Mouse (Mus musculus): Measurements from ENCODE around the gene Olfml1. TPM values are rescaled to one million over a fixed set of nuclear protein-coding genes. Genes with fewer than 3 reads are reported as not detected.

Gene Olfml1
- not detected in 2 replicates for total RNA-seq (2017)

DNA sequence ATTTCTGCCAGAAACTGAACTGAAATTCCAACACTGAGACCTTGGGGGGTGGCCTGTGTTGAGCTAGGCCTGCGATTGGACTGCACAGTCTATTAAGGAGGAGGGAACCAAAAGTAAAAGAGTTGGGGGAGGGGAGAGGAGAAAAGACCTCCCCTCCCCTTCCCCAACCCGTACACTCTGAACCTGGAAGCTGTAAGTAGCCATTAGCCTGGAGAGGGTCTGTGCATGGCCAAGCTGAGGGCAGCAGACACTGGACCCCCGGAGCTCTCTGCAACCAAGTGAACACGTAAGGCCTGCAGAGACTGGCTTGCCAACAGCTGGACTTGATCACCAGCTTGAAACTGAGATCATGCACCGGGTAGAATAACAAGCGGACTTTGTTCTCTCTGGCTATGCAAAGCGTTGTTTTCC lies at the start of gene Olfml1:
TSS of gene Olfml1 (plus strand) at position 186 of the 411 bp plus-strand sequence.
- ATAC-seq (ENCODE audit: extremely low read depth, insufficient number of reproducible peaks, low FRiP score, poor library complexity, severe bottlenecking) = no peak

DNA sequence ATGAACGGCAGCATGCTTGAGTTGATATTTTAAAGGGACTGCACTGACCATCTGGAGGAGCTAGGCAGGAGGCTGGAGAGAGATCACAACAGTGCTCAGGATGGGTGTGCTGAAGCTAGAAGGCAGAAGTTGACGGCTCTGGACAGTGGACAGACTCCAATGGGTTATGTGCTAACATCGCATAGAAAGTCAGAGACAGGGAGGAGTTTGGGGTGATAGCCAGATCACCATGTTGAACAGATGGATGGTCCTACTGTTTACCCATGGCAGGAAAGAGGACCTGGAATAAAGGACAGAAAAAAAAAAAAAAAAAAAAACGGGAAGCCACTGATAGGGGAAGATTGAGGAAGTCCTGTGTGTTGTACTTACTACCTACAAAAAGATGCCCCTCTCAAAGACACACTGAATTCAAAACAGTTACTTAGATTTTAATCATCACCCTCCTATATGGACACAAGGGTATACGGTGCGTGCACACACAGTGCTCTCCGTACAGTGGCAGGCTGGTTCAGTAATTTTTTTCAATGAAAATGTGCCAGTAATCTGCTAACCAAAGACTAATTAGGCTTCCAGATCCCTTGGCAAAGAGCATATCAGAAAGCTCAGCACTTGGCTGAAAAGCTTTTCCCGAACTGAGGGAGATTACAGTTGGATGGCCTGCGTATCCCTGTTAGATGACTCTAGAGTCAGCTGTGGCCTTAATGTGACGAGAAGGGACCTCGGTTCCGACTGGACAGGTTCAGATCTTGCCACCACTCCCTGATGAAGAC lies 47.8 kb upstream of the Olfml1 start:
- ATAC-seq (ENCODE audit: extremely low read depth, insufficient number of reproducible peaks, low FRiP score, poor library complexity, severe bottlenecking) = no peak

DNA sequence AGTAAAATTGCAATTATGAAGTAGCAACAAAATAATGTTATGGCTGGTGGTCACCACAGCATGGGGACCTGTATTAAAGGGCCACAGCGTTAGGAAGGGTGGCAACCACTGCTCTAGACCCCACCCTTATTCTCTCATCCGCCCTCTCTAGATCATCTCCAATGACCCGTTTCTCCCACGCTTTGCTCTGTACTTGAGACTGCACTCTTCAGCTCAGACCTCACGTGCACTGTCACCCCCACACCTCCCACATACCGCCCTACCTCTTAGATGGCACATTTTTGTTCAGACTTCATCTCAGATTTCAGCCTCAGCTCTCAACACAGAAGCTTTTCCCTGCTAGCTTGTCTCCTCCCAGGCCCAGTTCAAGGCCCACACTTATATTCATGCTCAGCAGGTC lies 45.8 kb upstream of the Olfml1 start:
- ATAC-seq (ENCODE audit: extremely low read depth, insufficient number of reproducible peaks, low FRiP score, poor library complexity, severe bottlenecking) = no peak

DNA sequence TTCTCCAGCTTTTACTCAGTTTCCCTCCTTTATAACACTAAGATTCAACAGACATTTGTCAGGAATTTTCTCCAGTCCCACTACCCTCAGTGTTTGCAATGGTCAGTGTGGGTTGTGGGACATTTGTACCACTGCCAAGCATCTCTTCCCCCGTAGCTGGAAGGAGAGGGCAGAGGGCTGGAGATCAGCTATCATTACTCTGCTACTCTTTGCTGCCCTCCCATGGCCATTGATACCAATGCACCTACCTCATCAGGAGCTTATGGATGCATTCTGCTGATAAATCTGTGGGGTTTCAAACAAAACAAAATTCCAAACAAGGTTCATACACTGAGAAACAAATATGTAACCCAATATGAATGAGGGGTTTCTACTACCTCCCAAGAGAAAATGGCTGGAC lies 40.9 kb upstream of the Olfml1 start:
- no peak for ATAC-seq (ENCODE audit: extremely low read depth, insufficient number of reproducible peaks, low FRiP score, poor library complexity, severe bottlenecking)

DNA sequence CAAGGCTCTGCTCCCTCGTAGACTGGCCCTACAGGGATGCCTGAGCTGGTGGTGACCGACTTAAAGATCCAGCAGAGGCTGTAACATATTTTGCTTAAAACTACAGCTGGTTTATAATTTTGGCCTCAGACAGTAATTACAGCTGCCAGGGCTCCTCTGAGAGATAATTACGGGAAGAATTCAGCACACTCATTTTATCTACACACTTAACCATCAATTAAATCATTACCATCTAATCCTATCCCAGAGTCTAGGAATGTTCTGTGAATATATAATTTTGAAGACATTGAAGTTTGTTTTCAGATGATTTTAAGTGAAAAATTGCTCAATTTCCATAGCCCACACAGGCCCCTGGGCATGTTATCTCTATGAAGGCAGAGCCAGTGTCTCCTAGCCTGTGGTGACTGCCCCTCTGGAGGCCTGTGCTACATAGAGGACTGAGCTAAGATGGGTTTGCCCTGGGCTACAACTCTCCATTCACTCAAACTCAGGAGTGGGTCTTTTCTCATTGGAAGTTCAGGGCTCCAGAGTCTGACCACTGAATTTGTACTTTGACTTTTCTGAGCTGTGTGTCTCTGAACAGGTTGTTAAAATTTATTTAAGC lies 39.0 kb upstream of the Olfml1 start:
- ATAC-seq (ENCODE audit: extremely low read depth, insufficient number of reproducible peaks, low FRiP score, poor library complexity, severe bottlenecking) = no peak

DNA sequence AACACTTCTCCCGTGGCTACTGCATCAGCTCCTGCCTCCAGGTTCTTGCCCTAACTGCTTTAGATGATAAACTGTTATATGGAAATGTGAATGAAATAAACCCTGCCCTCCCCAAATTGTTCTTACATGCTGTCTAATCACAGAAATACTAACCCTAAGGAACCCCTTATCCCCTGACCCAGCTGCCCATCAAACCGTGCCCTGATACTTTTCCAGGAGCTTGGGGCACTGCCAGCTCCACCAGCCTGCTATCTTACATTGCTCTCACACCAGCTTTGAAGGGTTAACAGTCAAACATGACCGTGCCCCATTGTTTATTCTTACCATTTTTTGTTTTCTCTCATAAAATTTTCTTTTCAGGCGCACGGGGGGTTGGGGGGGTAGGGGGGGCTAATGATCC lies 37.9 kb upstream of the Olfml1 start:
- ATAC-seq (ENCODE audit: extremely low read depth, insufficient number of reproducible peaks, low FRiP score, poor library complexity, severe bottlenecking) = no peak

DNA sequence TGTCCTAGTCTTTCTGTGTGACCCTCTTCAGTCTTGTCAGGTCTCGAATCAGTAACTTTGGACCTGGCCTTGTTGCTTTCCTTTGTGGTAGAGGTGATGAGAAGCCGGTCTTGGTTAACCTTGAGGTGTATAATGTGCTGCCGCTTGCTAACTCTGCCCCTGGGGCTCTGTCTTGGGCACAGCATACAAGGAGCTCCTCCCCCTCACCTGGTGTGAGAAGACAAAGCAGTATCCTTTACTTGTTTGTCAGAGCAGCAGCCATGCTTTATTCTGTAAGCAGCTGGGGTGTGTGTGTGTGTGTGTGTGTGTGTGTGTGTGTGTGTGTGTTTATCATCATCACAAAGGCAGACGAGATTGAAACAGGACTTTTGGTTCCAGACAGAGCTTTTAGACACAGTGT lies 31.9 kb upstream of the Olfml1 start:
- ATAC-seq (ENCODE audit: extremely low read depth, insufficient number of reproducible peaks, low FRiP score, poor library complexity, severe bottlenecking) = no peak

DNA sequence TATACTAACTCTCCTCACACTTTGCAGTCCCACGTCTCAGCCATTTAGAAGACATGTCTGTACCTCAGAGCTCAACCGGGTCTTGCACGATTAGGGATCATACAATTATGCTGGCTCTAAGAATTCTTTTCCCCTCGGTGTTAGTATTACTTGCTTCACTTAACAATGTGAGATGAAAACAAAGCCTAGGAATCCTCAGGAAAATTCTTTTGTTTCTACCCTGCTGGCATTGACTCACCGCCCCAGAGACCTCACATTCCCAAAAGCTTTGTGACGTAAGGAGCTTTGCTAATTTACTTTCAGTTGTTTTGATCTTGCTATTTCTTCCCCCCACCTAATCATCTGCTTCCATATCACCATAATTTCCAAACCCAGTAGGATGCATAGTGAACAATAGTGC lies 30.7 kb upstream of the Olfml1 start:
- ATAC-seq (ENCODE audit: extremely low read depth, insufficient number of reproducible peaks, low FRiP score, poor library complexity, severe bottlenecking) = no peak

DNA sequence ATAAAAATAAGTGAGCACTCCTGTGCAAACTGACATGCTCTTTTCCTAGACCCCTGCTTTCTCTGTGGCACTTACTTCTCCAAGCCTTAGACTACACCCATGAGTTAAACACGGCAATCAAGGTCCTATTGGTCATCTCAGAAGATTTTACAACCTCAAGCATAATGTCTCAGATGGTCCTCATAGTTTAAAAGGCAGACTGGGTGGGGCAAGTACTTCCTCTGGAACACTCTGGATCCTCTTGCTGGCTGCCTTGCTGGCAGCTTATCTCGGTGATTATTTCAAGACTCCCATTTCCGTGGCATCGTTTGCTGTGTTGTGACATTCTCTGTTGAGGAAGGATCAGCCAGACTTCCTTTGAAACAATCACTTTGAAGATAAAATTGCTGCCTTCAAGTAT lies 27.2 kb upstream of the Olfml1 start:
- ATAC-seq (ENCODE audit: extremely low read depth, insufficient number of reproducible peaks, low FRiP score, poor library complexity, severe bottlenecking) = no peak

DNA sequence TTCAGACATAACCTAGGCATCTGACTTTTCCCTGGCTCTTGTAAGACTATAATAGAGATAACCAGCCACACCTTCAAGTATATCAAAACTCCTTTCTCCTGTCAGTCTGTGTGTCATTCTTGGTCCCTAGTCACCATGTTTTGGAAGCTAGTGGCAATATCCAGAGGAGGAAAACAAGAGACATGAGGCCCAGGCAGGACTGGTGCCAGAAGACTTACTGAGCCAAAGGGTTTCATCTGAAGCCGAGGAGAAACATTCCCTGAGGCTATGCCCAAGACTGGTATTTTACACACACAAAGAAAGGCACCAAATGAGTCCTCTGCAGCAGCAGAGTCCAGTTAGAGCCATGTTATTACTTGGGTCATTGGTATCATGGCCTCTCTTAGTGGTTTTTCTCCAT lies 22.2 kb upstream of the Olfml1 start:
- no peak for ATAC-seq (ENCODE audit: extremely low read depth, insufficient number of reproducible peaks, low FRiP score, poor library complexity, severe bottlenecking)

DNA sequence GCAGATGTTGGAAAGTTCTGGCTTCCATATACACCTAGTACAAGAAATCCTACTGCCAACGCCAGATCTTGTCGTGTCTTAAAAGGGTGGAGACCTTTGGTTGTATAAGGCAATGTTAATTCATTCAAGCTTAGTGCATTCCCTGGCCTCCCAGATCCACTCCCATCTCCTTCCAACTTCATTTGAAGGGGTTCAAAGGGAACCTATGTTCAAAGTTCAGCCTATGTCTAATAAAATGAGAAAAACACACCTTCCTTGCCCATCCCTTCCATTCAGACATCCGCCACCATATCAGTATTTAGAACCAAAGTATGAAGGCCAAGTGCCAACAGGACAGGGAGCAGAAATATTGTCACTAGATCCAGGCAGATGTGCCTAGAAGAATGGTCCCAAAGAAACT lies 19.4 kb upstream of the Olfml1 start:
- ATAC-seq (ENCODE audit: extremely low read depth, insufficient number of reproducible peaks, low FRiP score, poor library complexity, severe bottlenecking) = no peak

DNA sequence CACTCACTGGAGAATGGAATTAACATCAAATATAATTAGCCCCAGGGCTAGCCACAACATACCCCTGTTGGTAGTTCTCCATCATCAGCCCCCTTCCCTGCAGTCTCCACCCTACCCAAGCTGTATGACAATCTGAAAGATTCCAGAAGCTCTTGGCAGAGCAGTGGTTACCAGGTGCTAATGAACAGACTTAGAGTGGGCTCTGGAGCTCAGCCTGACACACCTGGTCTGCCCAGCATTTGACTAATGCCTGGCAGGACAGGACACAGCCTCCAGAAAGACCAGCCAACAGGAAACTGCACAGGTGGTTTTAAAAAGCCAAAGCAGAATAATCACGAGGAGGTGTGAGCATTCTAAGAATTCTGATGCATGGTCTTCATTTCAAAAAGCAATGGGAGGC lies 13.8 kb upstream of the Olfml1 start:
- ATAC-seq (ENCODE audit: extremely low read depth, insufficient number of reproducible peaks, low FRiP score, poor library complexity, severe bottlenecking) = no peak

DNA sequence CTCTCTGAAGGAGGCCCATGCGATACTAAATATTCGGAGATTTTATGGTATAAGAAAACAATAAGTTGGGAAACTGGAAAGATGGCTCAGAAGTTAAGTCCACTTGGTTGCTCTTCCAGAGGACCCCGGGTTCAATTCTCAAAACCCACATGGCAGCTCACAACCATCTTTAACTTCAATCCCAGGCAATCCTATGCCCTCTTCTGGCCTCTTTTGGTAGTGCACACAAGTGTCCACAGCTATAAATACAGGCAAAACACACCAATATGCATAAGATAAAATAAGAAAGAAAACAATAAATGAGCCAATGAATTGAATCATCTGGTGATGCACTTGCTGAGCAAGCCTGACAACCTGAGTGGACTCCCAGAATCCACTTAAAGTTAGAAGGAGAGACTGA lies 11.3 kb upstream of the Olfml1 start:
- ATAC-seq (ENCODE audit: extremely low read depth, insufficient number of reproducible peaks, low FRiP score, poor library complexity, severe bottlenecking) = no peak

DNA sequence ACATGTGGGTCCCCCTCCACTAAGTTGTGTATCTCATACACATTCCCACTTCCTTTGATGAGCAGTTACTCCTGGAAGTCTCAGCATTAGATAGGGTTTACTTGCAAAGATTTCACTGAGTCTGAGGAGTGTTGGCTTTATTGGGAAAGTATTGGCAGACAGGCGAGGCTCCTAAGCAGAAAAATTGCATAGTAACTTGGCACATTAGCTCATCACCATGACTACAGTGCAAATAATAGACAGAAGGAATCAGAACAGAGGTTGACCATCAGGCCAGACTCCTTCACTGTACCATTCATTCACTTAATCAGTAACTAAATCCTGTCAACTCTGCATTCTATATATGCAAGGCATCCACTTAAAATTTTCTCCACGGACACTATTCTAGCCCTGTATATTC lies 6.6 kb upstream of the Olfml1 start:
- no peak for ATAC-seq (ENCODE audit: extremely low read depth, insufficient number of reproducible peaks, low FRiP score, poor library complexity, severe bottlenecking)

DNA sequence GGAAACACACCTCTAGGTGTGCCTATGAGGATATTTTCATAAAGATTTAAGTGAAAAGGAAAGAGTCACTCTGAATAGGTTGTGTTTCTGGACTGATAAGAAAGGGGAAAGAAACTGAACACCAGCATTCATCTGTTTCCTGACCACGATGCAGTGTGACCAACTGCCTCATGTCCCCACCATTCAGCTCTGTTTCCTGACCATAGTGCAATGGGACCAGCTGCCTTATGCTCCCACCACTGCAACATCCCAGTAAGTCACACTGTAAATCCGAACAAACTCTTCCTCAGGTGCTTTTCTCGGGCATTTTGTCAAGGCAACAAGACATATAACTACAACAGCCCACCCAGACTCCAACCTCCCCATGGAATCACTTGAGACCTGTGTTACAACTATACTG lies 5.7 kb upstream of the Olfml1 start:
- ATAC-seq (ENCODE audit: extremely low read depth, insufficient number of reproducible peaks, low FRiP score, poor library complexity, severe bottlenecking) = no peak

DNA sequence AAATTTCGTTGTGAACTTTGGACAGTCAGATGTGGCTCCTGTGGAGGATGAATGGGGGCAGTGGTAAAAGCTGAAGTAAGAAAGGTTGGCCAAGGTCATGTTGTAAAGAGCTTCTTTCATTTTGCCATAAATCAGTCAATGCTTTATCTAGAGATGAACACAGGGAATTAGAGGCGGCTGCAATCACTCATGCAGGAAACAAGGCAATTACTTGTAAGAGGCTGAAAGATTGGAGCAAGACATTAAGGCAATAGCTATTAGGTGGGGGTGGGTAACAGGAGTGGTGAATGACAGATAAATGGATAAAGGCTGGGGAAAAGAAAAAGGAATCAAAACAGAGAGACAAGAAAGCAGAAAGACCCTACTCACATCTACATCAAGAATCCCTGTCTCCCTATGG lies 3.5 kb upstream of the Olfml1 start:
- ATAC-seq (ENCODE audit: extremely low read depth, insufficient number of reproducible peaks, low FRiP score, poor library complexity, severe bottlenecking) = no peak

DNA sequence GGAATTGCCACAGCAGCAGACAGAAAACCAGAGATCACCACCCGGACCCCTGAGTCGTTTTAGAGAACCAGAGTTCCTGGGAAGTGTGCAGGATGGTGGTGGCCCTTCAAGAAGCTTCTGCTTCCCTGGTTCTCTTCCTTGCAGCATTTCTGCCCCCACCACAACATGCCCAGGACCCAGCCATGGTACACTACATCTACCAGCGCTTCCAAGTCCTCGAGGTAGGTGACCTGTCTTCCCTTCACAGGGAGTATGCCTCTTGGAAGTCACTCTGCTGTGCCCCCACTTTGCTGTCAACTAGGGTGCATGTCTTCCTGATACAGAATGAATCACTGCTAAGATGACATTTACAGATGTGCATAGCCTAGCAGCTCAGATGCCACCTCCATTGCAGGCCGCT lies 428 bp downstream of the Olfml1 start:
- ATAC-seq (ENCODE audit: extremely low read depth, insufficient number of reproducible peaks, low FRiP score, poor library complexity, severe bottlenecking) = no peak

DNA sequence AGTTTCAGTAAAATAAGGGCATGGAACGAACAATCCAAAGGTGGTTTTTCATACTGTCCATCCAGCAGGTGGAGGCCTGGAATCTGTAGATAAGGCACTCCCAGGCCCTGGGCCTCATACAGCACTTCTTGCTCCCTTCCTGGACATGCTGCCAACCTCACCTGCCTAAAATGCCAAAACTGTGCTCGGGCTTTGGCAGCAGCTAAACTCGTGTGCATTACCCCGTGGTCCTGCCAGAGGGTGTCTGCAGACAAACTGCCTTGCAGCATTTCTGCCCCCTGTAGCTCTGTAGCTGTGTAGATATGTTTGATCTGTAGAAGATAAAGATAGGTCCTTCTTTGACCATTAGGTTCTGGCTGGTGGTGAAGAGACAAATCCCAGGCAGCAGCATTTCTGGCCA lies 1.7 kb downstream of the Olfml1 start:
- no peak for ATAC-seq (ENCODE audit: extremely low read depth, insufficient number of reproducible peaks, low FRiP score, poor library complexity, severe bottlenecking)

DNA sequence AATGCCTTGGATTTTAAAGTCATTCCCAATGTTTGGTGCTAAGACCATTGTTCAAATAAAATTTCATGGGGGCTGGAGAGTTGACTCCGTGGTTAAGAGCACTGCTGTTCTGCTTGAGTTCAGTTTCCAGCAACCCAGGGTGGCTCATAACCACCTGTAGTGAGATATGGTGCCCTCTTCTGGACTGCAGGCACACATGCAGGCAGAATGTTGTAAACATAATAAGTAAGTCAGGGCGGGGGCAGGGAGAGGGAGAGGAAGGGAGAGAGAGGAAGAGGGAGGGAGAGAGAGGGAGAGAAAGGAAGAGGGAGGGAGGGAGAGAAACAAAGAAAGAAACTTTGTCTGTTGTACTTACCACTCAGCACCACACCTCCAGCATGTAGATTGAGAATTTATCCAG lies 6.6 kb downstream of the Olfml1 start:
- no peak for ATAC-seq (ENCODE audit: extremely low read depth, insufficient number of reproducible peaks, low FRiP score, poor library complexity, severe bottlenecking)

DNA sequence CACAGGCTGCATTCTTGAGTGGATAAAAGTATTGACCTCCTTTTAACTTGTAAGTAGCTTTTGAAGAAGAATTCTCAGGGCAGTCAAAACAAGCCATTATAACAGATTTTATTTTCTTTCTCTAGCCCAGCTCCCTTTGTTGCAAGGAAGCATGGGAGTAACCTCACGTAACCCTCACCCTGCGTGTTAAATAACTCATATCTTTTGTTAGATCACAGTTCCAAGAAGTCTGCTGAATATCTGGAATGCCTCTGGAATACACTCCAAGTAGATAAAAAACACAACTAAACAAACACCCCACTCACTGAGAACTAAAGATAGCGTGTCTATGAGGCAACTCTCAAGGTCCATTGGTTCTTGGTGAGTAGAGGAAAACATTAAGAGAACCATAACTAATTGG lies 7.0 kb downstream of the Olfml1 start:
- no peak for ATAC-seq (ENCODE audit: extremely low read depth, insufficient number of reproducible peaks, low FRiP score, poor library complexity, severe bottlenecking)

DNA sequence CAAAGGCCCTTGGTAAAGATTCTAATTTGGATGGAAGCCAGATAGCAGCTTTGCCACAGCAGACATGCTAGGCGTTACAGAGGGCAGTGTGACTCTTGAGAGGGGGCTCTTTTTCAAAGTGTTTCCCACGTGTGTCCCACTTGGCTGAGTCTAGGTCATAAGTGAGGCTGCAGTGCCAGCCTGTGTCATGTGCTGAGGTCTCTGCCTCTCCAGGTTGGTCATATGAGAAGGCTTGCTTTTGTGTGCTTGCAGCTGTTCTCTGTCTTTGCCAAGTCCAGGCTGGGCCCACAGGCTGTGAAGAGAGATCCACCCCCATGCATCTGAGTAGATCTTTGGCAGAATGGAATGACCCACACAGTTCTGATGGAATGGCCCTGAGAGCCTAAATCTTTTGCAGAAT lies 25.4 kb downstream of the Olfml1 start:
- ATAC-seq (ENCODE audit: extremely low read depth, insufficient number of reproducible peaks, low FRiP score, poor library complexity, severe bottlenecking) = no peak
